Mouse (Mus musculus): ENCODE measurements at regions not wholly inside any gene's neighbourhood (a gene's known extent, or its start where the extent isn't known, plus 50 kb on each side); places are given as distances from the start of the nearest gene placed in this dataset.

DNA sequence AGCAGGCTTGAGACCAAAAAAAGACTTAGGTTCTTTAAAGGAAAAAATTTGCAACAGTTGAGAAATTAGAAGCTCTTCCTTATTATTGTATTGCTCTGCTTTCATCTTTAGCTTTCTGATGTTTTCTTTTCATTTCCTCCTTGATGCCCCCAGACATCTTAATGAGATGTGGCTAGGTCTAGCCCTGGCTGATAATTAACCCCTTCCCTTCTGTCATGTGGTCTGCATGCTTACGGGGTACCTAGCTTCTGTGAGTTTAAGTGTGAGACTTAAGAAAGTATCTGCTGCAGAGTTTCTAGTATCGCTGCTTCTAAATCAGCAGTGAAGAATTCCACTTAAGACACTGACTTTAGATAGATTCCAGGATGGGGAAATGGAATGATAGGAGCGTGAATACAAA, 215.8 kb upstream of the Snx7 start:
- TF ChIP-seq CTCF (IDR thresholded peaks at IDR 0.05; ENCODE audit: low read depth, low read length), result no peak
- no peak for TF ChIP-seq POLR2A (IDR thresholded peaks at IDR 0.05; ENCODE audit: extremely low read depth, insufficient read depth, low read length)
